Mouse (Mus musculus) E14TG2a.4 (cell line): Measurements from ENCODE around the gene Kremen2.

ENCODE experiments used
- CTCF ChIP-seq: conservative IDR thresholded peaks from 2 replicates; pipeline ENCODE4 v1.5.1; 2014; ENCODE audit warnings: low read length
- POU5F1 ChIP-seq: IDR thresholded peaks from 2 replicates; pipeline ENCODE4 v1.6.1; 2014; ENCODE audit warnings: low read length, borderline replicate concordance

GRCm38 (mm10) chr17:23725477-23725876, 20.2 kb downstream of the Kremen2 start:
- TF ChIP-seq CTCF = no peak
- TF ChIP-seq POU5F1 = no peak
